Mouse (Mus musculus): ENCODE data around the gene Ttl. TPM values are rescaled to one million over a fixed set of nuclear protein-coding genes. Genes with fewer than 3 reads are reported as not detected.

Gene Ttl
- 13.0 and 16.5 TPM in 2 replicates for polyA plus RNA-seq (2011; ENCODE audit: insufficient read length, low read depth, missing spikeins)

DNA sequence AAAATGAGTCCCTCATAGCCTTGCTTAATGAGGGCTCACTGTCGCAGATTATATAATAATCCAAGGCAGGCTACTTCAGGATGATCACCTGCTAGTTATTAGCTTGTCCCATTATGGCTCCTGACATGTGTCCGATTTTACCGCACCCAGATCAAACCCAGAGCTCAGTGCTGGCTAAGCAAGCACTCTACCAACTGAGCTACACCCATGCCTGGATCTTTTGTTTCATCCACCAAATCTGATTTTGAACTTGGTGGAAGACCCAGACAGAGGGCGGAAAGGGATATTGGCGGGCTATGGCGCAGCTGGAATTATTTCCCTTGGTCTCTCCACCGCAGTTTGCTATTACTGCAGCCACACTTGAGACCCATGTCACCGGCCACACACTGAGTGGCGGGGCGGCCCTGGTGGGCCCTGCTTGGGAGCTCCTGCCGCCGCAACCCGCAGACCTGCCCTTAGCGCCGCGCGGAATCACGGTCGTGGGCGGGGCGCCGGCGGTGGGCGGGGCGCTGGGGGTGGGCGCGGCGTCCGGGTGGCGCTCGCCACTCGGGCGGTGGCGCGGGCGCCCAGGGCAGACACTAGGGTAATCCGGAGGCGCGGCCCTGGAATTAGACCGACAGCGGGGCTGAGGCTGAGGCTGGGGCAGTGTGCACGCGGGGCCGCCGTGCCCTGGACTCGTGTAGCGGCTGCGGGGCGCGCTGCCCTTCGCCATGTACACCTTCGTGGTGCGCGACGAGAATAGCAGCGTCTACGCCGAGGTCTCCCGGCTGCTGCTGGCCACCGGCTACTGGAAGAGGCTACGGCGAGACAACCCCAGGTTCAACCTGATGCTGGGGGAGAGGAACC lies at the start of gene Ttl:
TSS of gene Ttl (plus strand) at position 506 of the 846 bp plus-strand sequence.
- peak within 1 kb of the TSS; percentile 80 for H3K4me3 ChIP-seq (ENCODE audit: insufficient read depth, low read length)
- peak within 1 kb of the TSS; percentile 29 for H3K27ac ChIP-seq (ENCODE audit: insufficient read depth, low read length)
- H3K4me1 ChIP-seq (ENCODE audit: control insufficient read depth, insufficient read depth, low read length), result no peaks in the 10 kb centered on the region; the same call in 1 of the 2 replicates
- peak; percentile 71 for TF ChIP-seq POLR2A (IDR thresholded peaks at IDR 0.05; ENCODE audit: low read depth, low read length)
- no peak for TF ChIP-seq CTCF (IDR thresholded peaks at IDR 0.05; ENCODE audit: borderline replicate concordance, insufficient read depth, low read length)

DNA sequence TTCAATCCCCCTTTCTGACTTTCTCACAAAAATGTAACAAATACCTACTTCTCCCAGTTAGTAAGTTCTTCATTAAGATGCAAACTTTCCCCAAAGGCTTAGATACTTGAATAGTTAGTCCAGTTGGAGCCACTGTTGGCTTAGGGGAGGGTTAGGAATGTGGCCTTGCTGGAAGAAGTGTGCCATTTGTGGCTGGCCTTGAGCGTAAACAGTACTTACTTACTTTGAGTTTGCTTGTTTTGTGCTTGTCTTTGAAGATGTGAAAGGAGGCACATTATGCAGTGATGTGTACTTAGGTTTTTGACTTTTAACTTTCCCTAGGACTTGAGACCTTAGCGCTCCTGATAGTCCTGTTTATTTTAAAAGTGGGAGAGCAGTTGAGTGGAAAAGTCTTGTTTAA lies 45.6 kb upstream of the Ttl start:
- no peak overlapping the region for H3K27ac ChIP-seq (ENCODE audit: insufficient read depth, low read length)
- no peaks in the 10 kb centered on the region for H3K4me1 ChIP-seq (ENCODE audit: control insufficient read depth, insufficient read depth, low read length)
- TF ChIP-seq CTCF (IDR thresholded peaks at IDR 0.05; ENCODE audit: borderline replicate concordance, insufficient read depth, low read length) (no peak), POLR2A (IDR thresholded peaks at IDR 0.05; ENCODE audit: low read depth, low read length) (no peak)
- H3K4me3 ChIP-seq (ENCODE audit: insufficient read depth, low read length), result no peak overlapping the region

GRCm38 (mm10) chr2:129024820-129025219 lies 40.9 kb upstream of the Ttl start:
- no peak for TF ChIP-seq POLR2A (IDR thresholded peaks at IDR 0.05; ENCODE audit: low read depth, low read length)
- TF ChIP-seq CTCF (IDR thresholded peaks at IDR 0.05; ENCODE audit: borderline replicate concordance, insufficient read depth, low read length), result no peak
- no peak overlapping the region for H3K4me3 ChIP-seq (ENCODE audit: insufficient read depth, low read length)
- H3K27ac ChIP-seq (ENCODE audit: insufficient read depth, low read length), result no peak overlapping the region
- H3K4me1 ChIP-seq (ENCODE audit: control insufficient read depth, insufficient read depth, low read length), result no peaks in the 10 kb centered on the region

GRCm38 (mm10) chr2:129035381-129035780 lies 30.4 kb upstream of the Ttl start:
- Histone ChIP-seq H3K4me1 (ENCODE audit: control insufficient read depth, insufficient read depth, low read length) (peaks cover 19% of the 10 kb centered on the region; the same call in 1 of the 2 replicates), H3K27ac (ENCODE audit: insufficient read depth, low read length) (peak overlapping the region; percentile 66), H3K4me3 (ENCODE audit: insufficient read depth, low read length) (no peak overlapping the region)
- no peak for TF ChIP-seq CTCF (IDR thresholded peaks at IDR 0.05; ENCODE audit: borderline replicate concordance, insufficient read depth, low read length)

DNA sequence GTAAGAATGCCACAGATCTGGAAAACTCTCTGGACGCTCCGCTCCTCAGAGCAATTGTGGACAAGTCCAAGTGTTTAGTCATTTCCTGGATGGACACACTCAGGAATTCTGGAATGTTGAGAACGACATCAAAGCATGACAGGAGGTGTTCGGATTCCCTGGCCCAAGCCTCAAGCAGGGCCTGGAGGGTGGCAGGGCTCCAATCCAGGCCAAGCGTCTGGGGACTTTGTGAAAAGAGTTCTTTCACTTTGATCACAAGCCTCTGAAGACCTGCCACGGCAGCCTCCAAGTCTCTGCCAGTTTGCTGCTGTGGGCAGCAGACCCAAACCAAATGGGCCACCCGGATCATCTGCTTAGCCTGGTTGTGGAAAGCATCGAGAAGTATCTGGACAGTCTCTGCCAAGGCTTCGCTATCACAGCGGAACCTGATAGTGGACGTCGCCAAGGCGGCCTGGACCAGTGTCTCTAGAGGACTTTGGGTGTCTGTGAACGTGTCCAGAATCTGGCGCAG lies 27.3 kb upstream of the Ttl start:
- no peak overlapping the region for H3K4me3 ChIP-seq (ENCODE audit: insufficient read depth, low read length)
- H3K27ac ChIP-seq (ENCODE audit: insufficient read depth, low read length), result no peak overlapping the region
- TF ChIP-seq POLR2A (IDR thresholded peaks at IDR 0.05; ENCODE audit: low read depth, low read length) (no peak), CTCF (IDR thresholded peaks at IDR 0.05; ENCODE audit: borderline replicate concordance, insufficient read depth, low read length) (no peak)
- peaks cover 19% of the 10 kb centered on the region; the same call in 1 of the 2 replicates for H3K4me1 ChIP-seq (ENCODE audit: control insufficient read depth, insufficient read depth, low read length)

- no peak for TF ChIP-seq CTCF (IDR thresholded peaks at IDR 0.05; ENCODE audit: borderline replicate concordance, insufficient read depth, low read length)
- no peak for TF ChIP-seq POLR2A (IDR thresholded peaks at IDR 0.05; ENCODE audit: low read depth, low read length)
- no peak overlapping the region for H3K4me3 ChIP-seq (ENCODE audit: insufficient read depth, low read length)
- H3K27ac ChIP-seq (ENCODE audit: insufficient read depth, low read length), result no peak overlapping the region
- peaks cover 19% of the 10 kb centered on the region; the same call in 1 of the 2 replicates for H3K4me1 ChIP-seq (ENCODE audit: control insufficient read depth, insufficient read depth, low read length)
These were observed 26.7 kb upstream of the Ttl start for GRCm38 (mm10) chr2:129038937-129039631.

- TF ChIP-seq POLR2A (IDR thresholded peaks at IDR 0.05; ENCODE audit: low read depth, low read length), result no peak
- no peak for TF ChIP-seq CTCF (IDR thresholded peaks at IDR 0.05; ENCODE audit: borderline replicate concordance, insufficient read depth, low read length)
- H3K27ac ChIP-seq (ENCODE audit: insufficient read depth, low read length), result no peak overlapping the region
- H3K4me3 ChIP-seq (ENCODE audit: insufficient read depth, low read length), result no peak overlapping the region
- peaks cover 13% of the 10 kb centered on the region; the same call in 1 of the 2 replicates for H3K4me1 ChIP-seq (ENCODE audit: control insufficient read depth, insufficient read depth, low read length)
These were observed 25.2 kb upstream of the Ttl start for GRCm38 (mm10) chr2:129040567-129040966.

- Histone ChIP-seq H3K4me1 (ENCODE audit: control insufficient read depth, insufficient read depth, low read length) (no peaks in the 10 kb centered on the region), H3K27ac (ENCODE audit: insufficient read depth, low read length) (no peak overlapping the region), H3K4me3 (ENCODE audit: insufficient read depth, low read length) (no peak overlapping the region)
- TF ChIP-seq POLR2A (IDR thresholded peaks at IDR 0.05; ENCODE audit: low read depth, low read length), result no peak
- no peak for TF ChIP-seq CTCF (IDR thresholded peaks at IDR 0.05; ENCODE audit: borderline replicate concordance, insufficient read depth, low read length)
These were observed 19.4 kb upstream of the Ttl start for GRCm38 (mm10) chr2:129046172-129046845.

DNA sequence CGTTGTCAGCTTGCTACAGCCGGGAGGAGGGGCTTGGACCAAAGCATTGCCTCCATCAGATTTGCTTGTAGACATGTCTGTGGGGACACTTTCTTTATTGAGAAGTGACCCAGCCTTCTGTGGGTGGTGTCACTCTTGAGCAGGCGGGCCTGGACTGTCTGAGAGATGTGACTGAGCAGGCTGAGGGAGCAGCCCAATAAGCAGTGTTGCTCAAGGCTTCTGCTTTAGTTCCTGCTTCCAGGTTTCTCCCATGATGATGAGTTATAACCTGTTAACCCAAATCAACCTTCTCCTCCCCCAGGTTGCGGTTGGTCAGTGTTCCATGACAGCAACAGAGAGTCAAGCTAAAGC lies 18.9 kb upstream of the Ttl start:
- no peak overlapping the region for H3K27ac ChIP-seq (ENCODE audit: insufficient read depth, low read length)

More for the DNA sequence above, 18.9 kb upstream of the Ttl start:
- TF ChIP-seq CTCF (IDR thresholded peaks at IDR 0.05; ENCODE audit: borderline replicate concordance, insufficient read depth, low read length) (no peak), POLR2A (IDR thresholded peaks at IDR 0.05; ENCODE audit: low read depth, low read length) (no peak)
- no peaks in the 10 kb centered on the region for H3K4me1 ChIP-seq (ENCODE audit: control insufficient read depth, insufficient read depth, low read length)
- H3K4me3 ChIP-seq (ENCODE audit: insufficient read depth, low read length), result no peak overlapping the region
